Mouse (Mus musculus) forebrain, embryonic 15.5 days (tissue): ENCODE results near the gene Spon2. TPM values are rescaled to one million over a fixed set of nuclear protein-coding genes. Genes with fewer than 3 reads are reported as not detected.

Source experiments
- ATAC-seq: fragments of 200-750 bp; cut with Nextera tagmentation; replicated peaks from 2 replicates; pipeline ENCODE4 v1.8.0; 2017; ENCODE audit warnings: mild to moderate bottlenecking, moderate TSS enrichment, moderate library complexity
- H3K27ac ChIP-seq: fragments of 300-500 bp; sonication (generic); replicated peaks from 2 replicates; pipeline ENCODE4 v1.5.1; 2015; ENCODE audit warnings: mild to moderate bottlenecking, inconsistent platforms
- H3K27me3 ChIP-seq: fragments of 300-500 bp; sonication (generic); 2 replicates; pipeline ENCODE4 v1.6.1; 2015; ENCODE audit warnings: inconsistent platforms
- H3K36me3 ChIP-seq: fragments of 300-500 bp; sonication (generic); 2 replicates; pipeline ENCODE4 v1.6.1; 2015; ENCODE audit warnings: mild to moderate bottlenecking, inconsistent platforms
- H3K4me1 ChIP-seq: fragments of 300-500 bp; sonication (generic); 2 replicates; pipeline ENCODE4 v1.6.1; 2015; ENCODE audit warnings: inconsistent platforms
- H3K4me2 ChIP-seq: fragments of 300-500 bp; sonication (generic); replicated peaks from 2 replicates; pipeline ENCODE4 v1.6.1; 2015; ENCODE audit warnings: mild to moderate bottlenecking, inconsistent platforms
- H3K4me3 ChIP-seq: fragments of 300-500 bp; sonication (generic); 2 replicates; pipeline ENCODE4 v1.5.1; 2015; ENCODE audit warnings: mild to moderate bottlenecking, inconsistent platforms
- H3K9ac ChIP-seq: fragments of 300-500 bp; sonication (generic); replicated peaks from 2 replicates; pipeline ENCODE4 v1.6.1; 2015; ENCODE audit warnings: mild to moderate bottlenecking, inconsistent platforms
- H3K9me3 ChIP-seq: fragments of 300-500 bp; sonication (generic); 2 replicates; pipeline ENCODE4 v1.6.1; 2016; ENCODE audit warnings: inconsistent platforms
- WGBS: fragments of 180-500 bp; shearing (Covaris S2); methylation state at CpG from one replicate; pipeline ENCODE4 v1.1.7; 2015; ENCODE audit warnings: mixed read lengths; 5-methylcytosine and 5-hydroxymethylcytosine counted together
- polyA plus RNA-seq: library from polyadenylated mRNA; unstranded; fragments of >200 nt; fragmentation: Nextera tagmentation; extraction: Ambion mirVana; gene quantifications from 2 replicates; pipeline ENCODE4 v1.2.1, GENCODE M21; 2015

Spon2 gene
- 3.1 TPM in 2 replicates for polyA plus RNA-seq

DNA sequence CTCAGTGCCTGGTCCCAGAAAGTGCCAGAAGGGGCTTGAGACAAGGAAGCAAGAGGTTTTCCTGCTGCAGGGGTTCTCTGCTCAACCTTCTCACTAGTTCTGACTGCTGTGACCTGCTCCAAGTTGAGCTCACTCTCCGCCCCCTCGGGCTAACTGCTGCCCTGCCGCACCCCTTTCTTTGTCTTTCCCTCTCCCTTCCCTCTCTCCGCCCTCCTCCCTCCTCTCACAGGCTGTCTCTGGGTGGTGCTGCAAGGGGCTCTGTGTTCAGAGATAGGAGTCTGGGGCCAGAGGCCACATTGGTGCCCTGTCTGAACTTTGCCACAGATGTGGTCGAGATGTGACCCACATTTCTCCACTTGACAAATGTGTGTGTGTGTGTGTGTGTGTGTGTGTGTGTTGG, at the start of gene Spon2:
Gene Spon2, minus strand, starts transcription at position 375 of the 400 bp plus-strand sequence.
- H3K27me3 ChIP-seq: no peaks in the 10 kb centered on the region
- no peaks in the 10 kb centered on the region for H3K4me1 ChIP-seq
- H3K36me3 ChIP-seq: no peaks in the 10 kb centered on the region
- ATAC-seq: no peak
- no peak within 1 kb of the TSS for H3K9ac ChIP-seq
- H3K4me3 ChIP-seq: no peak within 1 kb of the TSS
- H3K4me2 ChIP-seq: no peak within 1 kb of the TSS
- 29% methylated on average over 5 of the region's 5 CpGs for WGBS
- H3K9me3 ChIP-seq: no peaks in the 10 kb centered on the region
- no peak within 1 kb of the TSS for H3K27ac ChIP-seq

GRCm38 (mm10) chr5:33254416-33254815, 36.2 kb upstream of the Spon2 start:
- Histone ChIP-seq H3K4me3 (no peak overlapping the region), H3K9me3 (no peaks in the 10 kb centered on the region), H3K36me3 (peaks cover 100% of the 10 kb centered on the region), H3K4me1 (no peaks in the 10 kb centered on the region), H3K4me2 (no peak overlapping the region), H3K9ac (no peak overlapping the region), H3K27me3 (no peaks in the 10 kb centered on the region), H3K27ac (no peak overlapping the region)
- 81% methylated on average over 5 of the region's 5 CpGs for WGBS
- no peak for ATAC-seq

DNA sequence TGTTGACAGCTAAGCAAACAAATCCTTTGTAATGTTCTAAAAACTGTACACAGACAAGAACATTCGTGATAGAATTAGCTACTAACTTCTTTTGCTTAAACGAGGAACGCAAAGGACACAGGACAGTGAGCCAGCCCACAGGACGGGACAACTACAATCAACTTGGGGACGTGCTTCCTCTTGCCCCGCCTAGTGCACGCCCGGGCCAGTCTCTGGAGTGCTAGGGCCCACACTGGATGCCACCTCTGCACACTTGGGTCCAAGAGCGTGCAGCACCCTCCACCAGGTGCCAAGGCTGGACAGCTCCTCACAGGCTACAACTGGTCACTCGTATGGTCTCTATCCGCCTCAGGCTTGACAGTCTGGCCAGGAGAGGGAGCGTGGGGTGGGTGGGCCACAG, 29.9 kb upstream of the Spon2 start:
- Histone ChIP-seq H3K36me3 (peaks cover 73% of the 10 kb centered on the region), H3K9me3 (no peaks in the 10 kb centered on the region), H3K4me2 (no peak overlapping the region), H3K9ac (no peak overlapping the region), H3K4me3 (no peak overlapping the region), H3K27me3 (no peaks in the 10 kb centered on the region), H3K4me1 (peaks cover 11% of the 10 kb centered on the region; the same call in 1 of the 2 replicates), H3K27ac (no peak overlapping the region)
- no peak for ATAC-seq
- 89% methylated on average over 12 of the region's 12 CpGs for WGBS

- WGBS: 95% methylated on average over 2 of the region's 2 CpGs
- Histone ChIP-seq H3K9ac (no peak overlapping the region), H3K9me3 (no peaks in the 10 kb centered on the region)
Observed at GRCm38 (mm10) chr5:33247387-33247786, 29.1 kb upstream of the Spon2 start.

DNA sequence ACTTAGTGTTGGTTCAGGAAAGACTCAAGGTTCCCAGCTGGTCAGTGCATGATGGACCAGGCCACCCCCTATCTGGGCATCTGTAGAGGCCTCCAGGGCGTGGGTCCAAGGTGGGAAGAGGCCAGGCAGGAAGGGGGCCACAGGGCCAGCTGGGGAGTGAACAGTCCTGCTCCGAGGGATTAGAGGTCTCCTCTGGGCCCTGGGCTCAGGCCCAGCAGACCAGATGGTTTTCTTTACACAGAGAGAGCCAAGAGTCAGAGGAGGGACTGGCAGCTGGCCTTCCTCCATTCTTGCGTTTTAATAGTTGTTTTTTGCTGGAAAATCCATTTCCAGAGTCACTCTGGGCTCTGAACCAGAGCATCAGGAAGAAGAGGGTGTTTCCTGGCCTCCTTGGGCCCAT, 27.4 kb upstream of the Spon2 start:
- Histone ChIP-seq H3K27me3 (no peaks in the 10 kb centered on the region), H3K4me3 (no peak overlapping the region), H3K9ac (no peak overlapping the region), H3K27ac (peak overlapping the region; percentile 27; the same call in 1 of the 2 replicates), H3K9me3 (no peaks in the 10 kb centered on the region), H3K4me1 (peaks cover 11% of the 10 kb centered on the region; the same call in 1 of the 2 replicates), H3K4me2 (no peak overlapping the region), H3K36me3 (peaks cover 63% of the 10 kb centered on the region)
- WGBS: 52% methylated on average over 3 of the region's 3 CpGs
- ATAC-seq: peak; percentile 42; the same call in 1 of the 2 replicates

More at GRCm38 (mm10) chr5:33247387-33247786, 29.1 kb upstream of the Spon2 start:
- H3K4me2 ChIP-seq: no peak overlapping the region
- H3K4me3 ChIP-seq: no peak overlapping the region
- no peaks in the 10 kb centered on the region for H3K27me3 ChIP-seq
- H3K36me3 ChIP-seq: peaks cover 70% of the 10 kb centered on the region
- no peak overlapping the region for H3K27ac ChIP-seq
- no peak for ATAC-seq
- peaks cover 11% of the 10 kb centered on the region; the same call in 1 of the 2 replicates for H3K4me1 ChIP-seq

DNA sequence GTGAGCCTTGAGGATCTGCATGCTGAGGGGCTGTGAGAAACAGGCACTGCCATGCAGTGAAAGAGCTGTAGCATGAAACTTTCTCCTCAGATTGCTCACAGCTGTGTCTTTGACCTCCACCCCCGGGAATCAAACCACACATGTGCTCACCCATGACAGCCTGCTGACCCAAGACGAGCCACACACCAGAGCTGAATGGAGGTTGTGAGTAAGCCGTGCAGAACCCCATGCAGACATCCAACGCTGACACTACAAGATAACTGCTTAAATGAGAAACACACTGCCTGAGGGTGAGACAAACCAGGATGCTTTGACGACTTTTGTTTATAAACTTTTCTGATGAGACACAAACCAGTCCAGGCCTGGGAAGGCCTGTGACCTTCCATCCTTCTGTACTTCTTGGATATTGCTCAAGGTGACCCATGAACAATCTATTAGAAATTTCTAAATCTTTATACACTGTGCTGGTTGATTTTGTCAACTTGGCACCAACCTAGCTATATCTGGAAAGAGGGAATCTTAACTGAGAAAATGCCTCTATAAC, 26.2 kb upstream of the Spon2 start:
- Histone ChIP-seq H3K27ac (no peak overlapping the region), H3K36me3 (peaks cover 50% of the 10 kb centered on the region), H3K4me2 (no peak overlapping the region), H3K4me3 (no peak overlapping the region), H3K9ac (no peak overlapping the region), H3K4me1 (peaks cover 11% of the 10 kb centered on the region; the same call in 1 of the 2 replicates), H3K27me3 (no peaks in the 10 kb centered on the region), H3K9me3 (no peaks in the 10 kb centered on the region)
- ATAC-seq: no peak
- 88% methylated on average over 5 of the region's 5 CpGs for WGBS

GRCm38 (mm10) chr5:33239934-33240333, 21.7 kb upstream of the Spon2 start:
- Histone ChIP-seq H3K4me1 (no peaks in the 10 kb centered on the region), H3K27ac (peak overlapping the region; percentile 31; the same call in 1 of the 2 replicates), H3K4me2 (no peak overlapping the region), H3K9me3 (no peaks in the 10 kb centered on the region), H3K27me3 (no peaks in the 10 kb centered on the region), H3K9ac (no peak overlapping the region), H3K36me3 (peaks cover 17% of the 10 kb centered on the region; the same call in 1 of the 2 replicates), H3K4me3 (no peak overlapping the region)
- no peak for ATAC-seq
- WGBS: 47% methylated on average over 3 of the region's 3 CpGs

DNA sequence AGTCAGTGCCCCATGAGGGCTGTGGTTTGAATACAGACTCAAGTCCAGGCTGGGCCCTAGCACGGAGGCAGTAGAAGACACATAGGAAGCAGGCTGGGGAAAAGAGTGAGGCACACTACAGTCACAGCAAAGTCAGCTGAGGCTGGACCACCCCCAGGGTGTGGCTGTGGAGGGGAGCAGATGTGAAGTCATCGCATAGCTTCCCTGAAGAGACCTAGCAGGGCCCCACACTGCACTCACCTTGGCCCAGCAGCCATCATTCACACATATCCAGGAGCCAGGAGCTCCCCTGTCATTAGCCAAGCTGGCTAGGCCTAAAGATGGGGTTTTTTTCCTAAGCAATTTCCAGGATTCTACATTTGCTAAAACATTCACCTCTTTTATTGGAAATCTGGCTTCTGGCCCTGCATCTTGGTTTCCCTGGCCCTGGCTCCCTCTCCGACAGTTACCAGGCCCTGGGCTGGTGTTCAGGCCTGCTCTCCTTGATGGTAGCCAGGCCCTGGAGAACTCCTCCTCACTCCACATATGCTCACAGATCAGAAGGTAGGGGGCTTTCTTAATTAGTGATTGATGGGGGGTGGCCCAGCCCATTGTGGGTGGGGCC, 21.0 kb upstream of the Spon2 start:
- Histone ChIP-seq H3K4me2 (no peak overlapping the region), H3K4me3 (no peak overlapping the region), H3K9ac (no peak overlapping the region), H3K36me3 (peaks cover 17% of the 10 kb centered on the region; the same call in 1 of the 2 replicates), H3K27ac (peak overlapping the region; percentile 31; the same call in 1 of the 2 replicates), H3K4me1 (no peaks in the 10 kb centered on the region), H3K9me3 (no peaks in the 10 kb centered on the region), H3K27me3 (no peaks in the 10 kb centered on the region)
- WGBS: 80% methylated on average over 3 of the region's 3 CpGs
- 0 out of 2 replicates have a peak, but pooled peaks have one; percentile 28 for ATAC-seq

GRCm38 (mm10) chr5:33238256-33238645, 20.0 kb upstream of the Spon2 start:
- H3K4me3 ChIP-seq: no peak overlapping the region
- WGBS: 71% methylated on average over 3 of the region's 3 CpGs
- no peak overlapping the region for H3K4me2 ChIP-seq
- H3K4me1 ChIP-seq: no peaks in the 10 kb centered on the region
- no peaks in the 10 kb centered on the region for H3K9me3 ChIP-seq
- H3K36me3 ChIP-seq: peaks cover 15% of the 10 kb centered on the region; the same call in 1 of the 2 replicates
- H3K27ac ChIP-seq: no peak overlapping the region
- H3K9ac ChIP-seq: no peak overlapping the region
- no peak for ATAC-seq
- H3K27me3 ChIP-seq: no peaks in the 10 kb centered on the region

- H3K4me2 ChIP-seq: no peak overlapping the region
- H3K27me3 ChIP-seq: no peaks in the 10 kb centered on the region
- no peak overlapping the region for H3K9ac ChIP-seq
- no peak for ATAC-seq
- no peaks in the 10 kb centered on the region for H3K9me3 ChIP-seq
- H3K4me3 ChIP-seq: no peak overlapping the region
- no peak overlapping the region for H3K27ac ChIP-seq
- WGBS: 94% methylated on average over 11 of the region's 11 CpGs
- H3K4me1 ChIP-seq: no peaks in the 10 kb centered on the region
- peaks cover 11% of the 10 kb centered on the region; the same call in 1 of the 2 replicates for H3K36me3 ChIP-seq
Observed at GRCm38 (mm10) chr5:33237600-33238255, 19.5 kb upstream of the Spon2 start.

DNA sequence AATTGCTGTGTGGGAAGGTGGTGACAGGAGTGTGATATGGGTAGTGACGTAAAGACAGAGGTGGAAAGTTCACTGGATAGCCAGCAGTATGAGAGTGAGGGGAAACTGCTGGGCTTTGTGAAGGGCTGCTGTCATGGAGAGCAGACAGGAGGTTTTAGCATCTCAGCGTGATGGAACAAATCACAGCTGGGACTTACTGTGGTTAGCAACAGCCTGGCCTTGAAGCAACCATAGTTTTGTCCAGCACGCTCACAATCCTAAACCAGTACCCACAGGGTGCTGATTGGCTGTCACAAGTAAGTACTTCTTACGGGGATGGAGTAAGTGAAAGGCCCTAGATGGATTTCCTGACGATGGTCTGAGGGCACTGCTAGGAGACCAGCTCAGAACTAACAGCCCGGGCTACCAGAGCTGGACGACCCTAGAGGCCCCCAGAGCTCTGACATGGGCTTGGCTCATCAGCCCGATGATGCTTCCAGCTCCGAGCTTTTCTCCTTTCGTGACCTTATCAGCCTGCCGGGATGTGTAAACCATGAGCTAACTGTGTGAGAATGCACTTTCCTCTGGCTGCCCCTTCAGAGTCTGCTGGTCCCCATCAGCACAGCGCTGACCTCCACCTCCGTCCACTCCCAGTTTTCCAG, 16.3 kb upstream of the Spon2 start:
- Histone ChIP-seq H3K36me3 (no peaks in the 10 kb centered on the region), H3K4me3 (no peak overlapping the region), H3K27ac (no peak overlapping the region), H3K9ac (no peak overlapping the region), H3K27me3 (no peaks in the 10 kb centered on the region), H3K9me3 (no peaks in the 10 kb centered on the region), H3K4me1 (peaks cover 6% of the 10 kb centered on the region; the same call in 1 of the 2 replicates), H3K4me2 (no peak overlapping the region)
- 77% methylated on average over 13 of the region's 13 CpGs for WGBS
- ATAC-seq: no peak

GRCm38 (mm10) chr5:33232791-33233190, 14.5 kb upstream of the Spon2 start:
- Histone ChIP-seq H3K36me3 (no peaks in the 10 kb centered on the region), H3K9ac (no peak overlapping the region), H3K9me3 (no peaks in the 10 kb centered on the region), H3K4me3 (no peak overlapping the region), H3K27me3 (no peaks in the 10 kb centered on the region), H3K4me2 (no peak overlapping the region), H3K27ac (no peak overlapping the region), H3K4me1 (peaks cover 6% of the 10 kb centered on the region; the same call in 1 of the 2 replicates)
- no peak for ATAC-seq
- 80% methylated on average over 5 of the region's 5 CpGs for WGBS
